Mouse (Mus musculus) CH12F3 (cell line): Measurements from ENCODE around the gene Olfr1500.
"Not testable (repeated sequence)": the region's sequence is repeated elsewhere in the genome, so short reads cannot be mapped to it uniquely, and the experiment has no call there.

Experiments
- in situ Hi-C: fragments of 300-500 bp; cut with MboI; formaldehyde crosslinking; loops from 2 replicates; pipeline ENCODE4 v1.14.3; 2020; ENCODE audit warnings: low sequenced_read_pairs

Olfr1500 gene

GRCm38 (mm10) chr19:13830388-13830787, at the start of gene Olfr1500:
Gene Olfr1500 (minus strand): TSS chr19:13830488.
- in situ Hi-C loops, result no loop called here

- in situ Hi-C loops, result no loop called here
Observed at GRCm38 (mm10) chr19:13861495-13861894, 31.2 kb upstream of the Olfr1500 start, which contains the start of gene Olfr1502. Gene Olfr1502 (plus strand): TSS chr19:13861795.

GRCm38 (mm10) chr19:13850592-13850991, 20.3 kb upstream of the Olfr1500 start, which contains the start of gene Olfr1501:
Gene Olfr1501 (minus strand): TSS chr19:13850692.
- in situ Hi-C loops, result not testable (repeated sequence)

GRCm38 (mm10) chr19:13828447-13828846, 1.8 kb downstream of the Olfr1500 start:
- in situ Hi-C loops, result no loop called here

- in situ Hi-C loops, result no loop called here
Observed at GRCm38 (mm10) chr19:13820847-13821246, 9.4 kb downstream of the Olfr1500 start.

GRCm38 (mm10) chr19:13819347-13819746, 10.9 kb downstream of the Olfr1500 start, which contains the start of gene Olfr1499:
Gene Olfr1499 (minus strand): TSS chr19:13819447.
- in situ Hi-C loops, result no loop called here

- in situ Hi-C loops, result no loop called here
Observed at GRCm38 (mm10) chr19:13818827-13819226, 11.5 kb downstream of the Olfr1500 start.

- in situ Hi-C loops, result no loop called here
Observed at GRCm38 (mm10) chr19:13812823-13813222, 17.5 kb downstream of the Olfr1500 start.

GRCm38 (mm10) chr19:13805486-13805885, 24.8 kb downstream of the Olfr1500 start:
- in situ Hi-C loops, result not testable (repeated sequence)

- in situ Hi-C loops, result no loop called here
Observed at GRCm38 (mm10) chr19:13798102-13798501, 32.2 kb downstream of the Olfr1500 start, which contains the start of gene Olfr1497. Gene Olfr1497 (minus strand): TSS chr19:13798202.

- in situ Hi-C loops, result no loop called here
Observed at GRCm38 (mm10) chr19:13777578-13777977, 52.7 kb downstream of the Olfr1500 start, which contains the start of gene Olfr1496. Gene Olfr1496 (plus strand): TSS chr19:13777878.
